Mouse (Mus musculus): ENCODE results near the gene Nr3c2. TPM values are rescaled to one million over a fixed set of nuclear protein-coding genes. Genes with fewer than 3 reads are reported as not detected.

The Nr3c2 gene
- polyA plus RNA-seq, 1 experiment = 7.6 TPM

GRCm38 (mm10) chr8:77009425-77009824 is 110.2 kb downstream of the Nr3c2 start:
- H3K27ac ChIP-seq (ENCODE audit: insufficient read depth, low read depth, low read length) = no peak overlapping the region
- H3K27me3 ChIP-seq (replicated peaks; ENCODE audit: control insufficient read depth, insufficient read depth, low read length) = no peaks in the 10 kb centered on the region
- no peak overlapping the region for H3K4me3 ChIP-seq (ENCODE audit: insufficient read depth, low read depth, low read length)
- no peak for DNase-seq
- no peaks in the 10 kb centered on the region for H3K4me1 ChIP-seq (ENCODE audit: control insufficient read depth, insufficient read depth, low read length)
- no peak for TF ChIP-seq POLR2A (IDR thresholded peaks at IDR 0.05; ENCODE audit: low read depth, low read length)
- no peak for TF ChIP-seq CTCF (conservative IDR thresholded peaks at IDR 0.05; ENCODE audit: insufficient read depth, insufficient read length, low read depth, low read length)
- 72% methylated on average over 10 of the region's 10 CpGs for WGBS
- H3K36me3 ChIP-seq (ENCODE audit: control insufficient read depth, insufficient read depth, low read length) = no peaks in the 10 kb centered on the region

- no peaks in the 10 kb centered on the region for H3K27me3 ChIP-seq (replicated peaks; ENCODE audit: control insufficient read depth, insufficient read depth, low read length)
- 88% methylated on average over 3 of the region's 3 CpGs for WGBS
- no peak for DNase-seq
- TF ChIP-seq POLR2A (IDR thresholded peaks at IDR 0.05; ENCODE audit: low read depth, low read length) (no peak), CTCF (conservative IDR thresholded peaks at IDR 0.05; ENCODE audit: insufficient read depth, insufficient read length, low read depth, low read length) (no peak)
- no peaks in the 10 kb centered on the region for H3K4me1 ChIP-seq (ENCODE audit: control insufficient read depth, insufficient read depth, low read length)
- H3K36me3 ChIP-seq (ENCODE audit: control insufficient read depth, insufficient read depth, low read length) = no peaks in the 10 kb centered on the region
- no peak overlapping the region for H3K4me3 ChIP-seq (ENCODE audit: insufficient read depth, low read depth, low read length)
- H3K27ac ChIP-seq (ENCODE audit: insufficient read depth, low read depth, low read length) = no peak overlapping the region
Measured at GRCm38 (mm10) chr8:77011985-77012384, 112.7 kb downstream of the Nr3c2 start.

GRCm38 (mm10) chr8:77012641-77013040 is 113.4 kb downstream of the Nr3c2 start:
- Histone ChIP-seq H3K27ac (ENCODE audit: insufficient read depth, low read depth, low read length) (no peak overlapping the region), H3K27me3 (replicated peaks; ENCODE audit: control insufficient read depth, insufficient read depth, low read length) (no peaks in the 10 kb centered on the region), H3K4me3 (ENCODE audit: insufficient read depth, low read depth, low read length) (no peak overlapping the region), H3K4me1 (ENCODE audit: control insufficient read depth, insufficient read depth, low read length) (no peaks in the 10 kb centered on the region), H3K36me3 (ENCODE audit: control insufficient read depth, insufficient read depth, low read length) (no peaks in the 10 kb centered on the region)
- TF ChIP-seq CTCF (conservative IDR thresholded peaks at IDR 0.05; ENCODE audit: insufficient read depth, insufficient read length, low read depth, low read length) (no peak), POLR2A (IDR thresholded peaks at IDR 0.05; ENCODE audit: low read depth, low read length) (no peak)
- 78% methylated on average over 6 of the region's 6 CpGs for WGBS
- DNase-seq = no peak

GRCm38 (mm10) chr8:77016713-77017112 is 117.5 kb downstream of the Nr3c2 start:
- H3K27me3 ChIP-seq (replicated peaks; ENCODE audit: control insufficient read depth, insufficient read depth, low read length) = no peaks in the 10 kb centered on the region
- H3K4me1 ChIP-seq (ENCODE audit: control insufficient read depth, insufficient read depth, low read length) = no peaks in the 10 kb centered on the region
- no peaks in the 10 kb centered on the region for H3K36me3 ChIP-seq (ENCODE audit: control insufficient read depth, insufficient read depth, low read length)
- 96% methylated on average over 3 of the region's 3 CpGs for WGBS
- no peak overlapping the region for H3K4me3 ChIP-seq (ENCODE audit: insufficient read depth, low read depth, low read length)
- no peak for DNase-seq
- TF ChIP-seq POLR2A (IDR thresholded peaks at IDR 0.05; ENCODE audit: low read depth, low read length) = no peak
- TF ChIP-seq CTCF (conservative IDR thresholded peaks at IDR 0.05; ENCODE audit: insufficient read depth, insufficient read length, low read depth, low read length) = peak; percentile 24; the same call in 1 of the 2 replicates
- H3K27ac ChIP-seq (ENCODE audit: insufficient read depth, low read depth, low read length) = no peak overlapping the region

- H3K27me3 ChIP-seq (replicated peaks; ENCODE audit: control insufficient read depth, insufficient read depth, low read length) = no peaks in the 10 kb centered on the region
- no peaks in the 10 kb centered on the region for H3K4me1 ChIP-seq (ENCODE audit: control insufficient read depth, insufficient read depth, low read length)
- no peak overlapping the region for H3K27ac ChIP-seq (ENCODE audit: insufficient read depth, low read depth, low read length)
- H3K4me3 ChIP-seq (ENCODE audit: insufficient read depth, low read depth, low read length) = no peak overlapping the region
- no peak for DNase-seq
- no peak for TF ChIP-seq CTCF (conservative IDR thresholded peaks at IDR 0.05; ENCODE audit: insufficient read depth, insufficient read length, low read depth, low read length)
- TF ChIP-seq POLR2A (IDR thresholded peaks at IDR 0.05; ENCODE audit: low read depth, low read length) = no peak
- 69% methylated on average over 13 of the region's 13 CpGs for WGBS
- H3K36me3 ChIP-seq (ENCODE audit: control insufficient read depth, insufficient read depth, low read length) = no peaks in the 10 kb centered on the region
Measured at GRCm38 (mm10) chr8:77023837-77024710, 124.8 kb downstream of the Nr3c2 start.

GRCm38 (mm10) chr8:77031213-77031612 is 132.0 kb downstream of the Nr3c2 start:
- Histone ChIP-seq H3K36me3 (ENCODE audit: control insufficient read depth, insufficient read depth, low read length) (no peaks in the 10 kb centered on the region), H3K4me1 (ENCODE audit: control insufficient read depth, insufficient read depth, low read length) (no peaks in the 10 kb centered on the region), H3K4me3 (ENCODE audit: insufficient read depth, low read depth, low read length) (no peak overlapping the region), H3K27ac (ENCODE audit: insufficient read depth, low read depth, low read length) (no peak overlapping the region), H3K27me3 (replicated peaks; ENCODE audit: control insufficient read depth, insufficient read depth, low read length) (no peaks in the 10 kb centered on the region)
- no peak for DNase-seq
- WGBS = 69% methylated on average over 3 of the region's 3 CpGs
- TF ChIP-seq CTCF (conservative IDR thresholded peaks at IDR 0.05; ENCODE audit: insufficient read depth, insufficient read length, low read depth, low read length) (no peak), POLR2A (IDR thresholded peaks at IDR 0.05; ENCODE audit: low read depth, low read length) (no peak)

GRCm38 (mm10) chr8:77033706-77034464 is 134.6 kb downstream of the Nr3c2 start:
- H3K27me3 ChIP-seq (replicated peaks; ENCODE audit: control insufficient read depth, insufficient read depth, low read length) = no peaks in the 10 kb centered on the region
- WGBS = 66% methylated on average over 3 of the region's 3 CpGs
- no peaks in the 10 kb centered on the region for H3K4me1 ChIP-seq (ENCODE audit: control insufficient read depth, insufficient read depth, low read length)
- TF ChIP-seq POLR2A (IDR thresholded peaks at IDR 0.05; ENCODE audit: low read depth, low read length) = no peak
- TF ChIP-seq CTCF (conservative IDR thresholded peaks at IDR 0.05; ENCODE audit: insufficient read depth, insufficient read length, low read depth, low read length) = no peak
- H3K36me3 ChIP-seq (ENCODE audit: control insufficient read depth, insufficient read depth, low read length) = no peaks in the 10 kb centered on the region
- no peak overlapping the region for H3K27ac ChIP-seq (ENCODE audit: insufficient read depth, low read depth, low read length)
- H3K4me3 ChIP-seq (ENCODE audit: insufficient read depth, low read depth, low read length) = no peak overlapping the region
- no peak for DNase-seq

All from kidney, adult 2 months (tissue).